Mouse (Mus musculus) gonadal fat pad, adult 2 months (tissue): ENCODE results near the gene Hltf. TPM values are rescaled to one million over a fixed set of nuclear protein-coding genes. Genes with fewer than 3 reads are reported as not detected.

Source experiments
- DNase-seq: peaks from one replicate; pipeline ENCODE4 v3.0.0-alpha.2; 2012; ENCODE audit warnings: low read depth
- polyA plus RNA-seq: library from polyadenylated mRNA; depleted of rRNA; stranded (reverse); fragments of >200 nt; gene quantifications from 2 replicates; pipeline ENCODE4 v1.2.3, GENCODE M21; 2012; rRNA removed

The Hltf gene
- polyA plus RNA-seq, 1 experiment: 5.1 TPM

- DNase-seq: no peak
Measured at GRCm38 (mm10) chr3:20145696-20146113, 88.1 kb downstream of the Hltf start.

- DNase-seq: no peak
Measured at GRCm38 (mm10) chr3:20146884-20147395, 89.3 kb downstream of the Hltf start.

- no peak for DNase-seq
Measured at GRCm38 (mm10) chr3:20147647-20148046, 90.0 kb downstream of the Hltf start.

- DNase-seq: no peak
Measured at GRCm38 (mm10) chr3:20150511-20150910, 92.9 kb downstream of the Hltf start.

- no peak for DNase-seq
Measured at GRCm38 (mm10) chr3:20151651-20152050, 94.0 kb downstream of the Hltf start.

- DNase-seq: no peak
Measured at GRCm38 (mm10) chr3:20154531-20155367, 97.1 kb downstream of the Hltf start, which contains the start of gene Gyg. Gene Gyg, minus strand, starts transcription at chr3:20155317.

GRCm38 (mm10) chr3:20155476-20155875, 97.9 kb downstream of the Hltf start:
- DNase-seq: no peak

GRCm38 (mm10) chr3:20167487-20167886, 109.9 kb downstream of the Hltf start:
- DNase-seq: no peak

Other genes starting within 250 kb of the Hltf start
- gene Cp, start 100.8 kb upstream of the Hltf start, polyA plus RNA-seq: 53.9 and 70.7 TPM in 2 replicates
- gene Hps3, start 22.5 kb upstream of the Hltf start, polyA plus RNA-seq: 11.1 and 14.9 TPM in 2 replicates
- gene Gyg, start 97.5 kb downstream of the Hltf start, polyA plus RNA-seq: 34.4 and 50.1 TPM in 2 replicates
- 0.92 and 1.4 TPM in 2 replicates for gene Cpa3, start 184.4 kb downstream of the Hltf start, polyA plus RNA-seq
- 0.16 and 0.20 TPM in 2 replicates for gene Cpb1, start 217.9 kb downstream of the Hltf start, polyA plus RNA-seq